Mouse (Mus musculus) brain, embryonic 14.5 days (tissue): ENCODE results near the gene Lama5.

Source experiments
- CTCF ChIP-seq: fragments of 200-500 bp; IDR thresholded peaks from 2 replicates; pipeline ENCODE4 v1.5.1; 2012; ENCODE audit warnings: inconsistent platforms, mild to moderate bottlenecking, moderate library complexity, borderline replicate concordance; ENCODE audit not compliant: insufficient read depth, insufficient read length; ENCODE audit errors: extremely low read depth
- POLR2A ChIP-seq: fragments of 200-500 bp; IDR thresholded peaks from 2 replicates; pipeline ENCODE4 v1.6.1; 2012; ENCODE audit warnings: mild to moderate bottlenecking, inconsistent platforms, borderline replicate concordance; ENCODE audit not compliant: poor library complexity, insufficient read depth, insufficient read length, severe bottlenecking; ENCODE audit errors: extremely low read depth

GRCm38 (mm10) chr2:180251838-180252237 lies 26.2 kb upstream of the Lama5 start:
- no peak for TF ChIP-seq CTCF
- TF ChIP-seq POLR2A = no peak
